Mouse (Mus musculus) embryonic facial prominence, embryonic 10.5 days (tissue): Measurements from ENCODE around the gene Tmem234. TPM values are rescaled to one million over a fixed set of nuclear protein-coding genes. Genes with fewer than 3 reads are reported as not detected.

Experiments
- DNase-seq: peaks from one replicate; pipeline ENCODE4 v3.0.0-alpha.2; 2017; ENCODE audit warnings: low spot score
- H3K27ac ChIP-seq: fragments of 300-500 bp; sonication (generic); replicated peaks from 2 replicates; pipeline ENCODE4 v1.5.1; 2016; ENCODE audit warnings: mild to moderate bottlenecking
- H3K27me3 ChIP-seq: fragments of 300-500 bp; sonication (generic); replicated peaks from 2 replicates; pipeline ENCODE4 v1.6.1; 2016; ENCODE audit warnings: low read depth, mild to moderate bottlenecking; ENCODE audit not compliant: poor library complexity, severe bottlenecking
- H3K36me3 ChIP-seq: fragments of 300-500 bp; sonication (generic); replicated peaks from 2 replicates; pipeline ENCODE4 v1.6.1; 2016; ENCODE audit warnings: mild to moderate bottlenecking, moderate library complexity
- H3K4me1 ChIP-seq: fragments of 300-500 bp; sonication (generic); 2 replicates; pipeline ENCODE4 v1.6.1; 2016
- H3K4me3 ChIP-seq: fragments of 300-500 bp; sonication (generic); 2 replicates; pipeline ENCODE4 v1.5.1; 2016; ENCODE audit warnings: mild to moderate bottlenecking, moderate library complexity
- H3K9me3 ChIP-seq: fragments of 300-500 bp; sonication (generic); 2 replicates; pipeline ENCODE4 v1.6.1; 2016; ENCODE audit warnings: mild to moderate bottlenecking
- WGBS: fragments of 180-500 bp; shearing (Covaris S2); methylation state at CpG from one replicate; pipeline ENCODE4 v1.1.7; 2016; 5-methylcytosine and 5-hydroxymethylcytosine counted together
- polyA plus RNA-seq: library from polyadenylated mRNA; unstranded; fragments of >200 nt; fragmentation: Nextera tagmentation; extraction: Ambion mirVana; gene quantifications from 2 replicates; pipeline ENCODE4 v1.2.1, GENCODE M21; 2016

Gene Tmem234
- polyA plus RNA-seq, 1 experiment from 2014 or later, result 226 TPM

DNA sequence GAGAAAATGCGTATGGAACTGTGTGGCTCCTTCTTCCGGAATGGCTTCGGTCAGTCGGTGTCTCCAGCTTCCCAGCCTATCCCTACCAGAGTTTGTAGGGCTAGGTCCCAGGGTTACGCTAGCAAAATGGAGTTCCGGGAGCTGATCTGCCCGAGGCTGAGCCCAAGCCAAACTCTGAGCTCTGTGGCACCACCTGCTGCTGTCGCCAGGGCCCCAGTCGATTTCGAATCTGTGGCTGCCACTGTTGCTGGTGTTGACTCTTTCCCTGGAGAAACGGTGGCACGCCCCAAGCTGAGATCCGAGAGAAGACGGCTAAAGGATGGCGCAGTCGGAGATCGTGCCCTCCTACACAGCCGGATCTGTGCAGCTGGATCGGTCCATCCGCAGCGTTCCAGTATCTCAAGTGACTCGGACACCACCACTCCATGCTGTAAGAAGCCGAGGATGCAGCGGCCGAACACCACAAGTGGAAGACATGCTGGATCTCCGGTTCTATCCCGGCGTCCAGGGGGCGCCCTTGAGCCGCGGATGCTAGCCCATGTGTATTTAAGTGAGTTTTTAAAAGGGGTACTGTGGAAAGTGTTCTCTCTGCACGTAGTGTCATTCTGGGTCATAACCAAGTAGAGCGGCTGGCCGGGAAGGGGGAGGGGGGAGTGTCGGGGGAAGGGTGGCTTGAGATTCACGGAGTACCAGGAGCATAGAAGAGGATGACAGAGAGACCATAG, 15.4 kb upstream of the Tmem234 start:
- Histone ChIP-seq H3K36me3 (peaks cover 3% of the 10 kb centered on the region; the same call in 1 of the 2 replicates), H3K9me3 (no peaks in the 10 kb centered on the region), H3K4me1 (peaks cover 19% of the 10 kb centered on the region), H3K27ac (peak overlapping the region; percentile 78), H3K4me3 (peak overlapping the region; percentile 65), H3K27me3 (no peaks in the 10 kb centered on the region)
- DNase-seq, result peak; percentile 88
- 2% methylated on average over 36 of the region's 36 CpGs for WGBS

DNA sequence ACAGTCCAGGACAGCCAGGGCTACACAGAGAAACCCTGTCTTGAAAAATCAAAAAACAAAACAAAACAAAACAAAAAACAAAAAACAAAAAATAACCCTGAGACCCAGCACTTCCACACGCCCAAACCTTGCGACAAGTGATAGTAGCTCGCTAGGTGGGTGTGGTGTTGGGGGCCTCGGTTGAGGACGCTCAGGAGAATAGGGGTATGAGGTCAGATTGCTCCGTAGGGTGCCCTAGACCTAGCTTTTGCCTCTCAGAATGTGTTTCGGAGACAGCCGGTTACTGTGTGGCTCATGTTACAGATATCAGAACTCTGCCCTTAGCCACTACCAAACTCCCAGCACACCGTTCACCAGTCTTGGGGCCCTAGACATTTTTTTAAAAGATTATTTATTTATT, 14.7 kb upstream of the Tmem234 start:
- DNase-seq, result no peak
- Histone ChIP-seq H3K36me3 (peaks cover 10% of the 10 kb centered on the region), H3K4me3 (peak overlapping the region; percentile 65), H3K9me3 (no peaks in the 10 kb centered on the region), H3K27ac (0 out of 2 replicates have a peak overlapping the region, but pooled peaks have one; percentile 78), H3K4me1 (peaks cover 19% of the 10 kb centered on the region), H3K27me3 (no peaks in the 10 kb centered on the region)
- 71% methylated on average over 9 of the region's 9 CpGs for WGBS

DNA sequence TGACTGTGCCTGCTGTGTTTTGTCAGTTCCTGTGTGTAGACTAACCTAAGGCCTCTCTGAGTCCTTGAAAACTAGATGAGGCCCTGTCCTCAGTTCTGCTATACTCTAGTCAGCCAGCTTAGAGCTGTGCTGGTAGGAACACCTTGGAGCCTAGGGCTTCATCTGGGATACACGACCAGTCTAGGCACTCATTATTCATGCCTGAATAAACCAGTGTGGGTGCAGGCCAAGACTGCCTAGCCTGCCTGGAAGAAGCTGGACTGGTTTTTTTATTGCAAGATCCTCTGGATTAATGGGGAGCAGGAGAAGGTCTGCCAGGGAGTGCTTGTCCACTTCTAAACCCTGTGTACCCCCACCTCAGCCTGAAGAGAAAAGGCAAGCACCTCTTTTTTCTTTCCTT, 13.5 kb upstream of the Tmem234 start:
- 52% methylated on average over 1 of the region's 1 CpGs for WGBS

DNA sequence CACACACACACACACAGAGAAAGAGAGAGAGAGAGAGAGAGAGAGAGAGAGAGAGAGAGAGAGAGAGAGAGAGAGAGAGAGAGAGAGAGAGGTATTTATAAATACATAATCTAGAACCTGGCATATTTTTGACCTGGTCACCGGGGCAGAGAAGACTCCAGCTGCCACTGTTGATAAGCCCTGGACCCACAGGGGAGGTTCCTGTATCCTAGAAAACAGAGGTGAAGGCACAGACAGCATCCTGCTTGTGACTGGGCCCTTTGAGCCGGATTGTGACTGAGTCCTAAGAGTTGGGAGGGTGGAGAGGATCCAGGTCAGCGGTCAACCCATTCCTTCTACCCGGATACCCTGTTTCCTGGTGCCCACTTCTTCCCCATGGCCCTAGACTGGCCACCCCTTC, 11.6 kb upstream of the Tmem234 start:
- Histone ChIP-seq H3K27ac (no peak overlapping the region), H3K4me3 (no peak overlapping the region), H3K27me3 (no peaks in the 10 kb centered on the region), H3K9me3 (no peaks in the 10 kb centered on the region), H3K4me1 (peaks cover 19% of the 10 kb centered on the region), H3K36me3 (peaks cover 41% of the 10 kb centered on the region)
- 72% methylated on average over 4 of the region's 4 CpGs for WGBS
- no peak for DNase-seq

More for the DNA sequence above, 13.5 kb upstream of the Tmem234 start:
- Histone ChIP-seq H3K4me3 (no peak overlapping the region), H3K27ac (no peak overlapping the region), H3K9me3 (no peaks in the 10 kb centered on the region), H3K27me3 (no peaks in the 10 kb centered on the region), H3K4me1 (peaks cover 19% of the 10 kb centered on the region), H3K36me3 (peaks cover 22% of the 10 kb centered on the region)
- DNase-seq, result no peak

DNA sequence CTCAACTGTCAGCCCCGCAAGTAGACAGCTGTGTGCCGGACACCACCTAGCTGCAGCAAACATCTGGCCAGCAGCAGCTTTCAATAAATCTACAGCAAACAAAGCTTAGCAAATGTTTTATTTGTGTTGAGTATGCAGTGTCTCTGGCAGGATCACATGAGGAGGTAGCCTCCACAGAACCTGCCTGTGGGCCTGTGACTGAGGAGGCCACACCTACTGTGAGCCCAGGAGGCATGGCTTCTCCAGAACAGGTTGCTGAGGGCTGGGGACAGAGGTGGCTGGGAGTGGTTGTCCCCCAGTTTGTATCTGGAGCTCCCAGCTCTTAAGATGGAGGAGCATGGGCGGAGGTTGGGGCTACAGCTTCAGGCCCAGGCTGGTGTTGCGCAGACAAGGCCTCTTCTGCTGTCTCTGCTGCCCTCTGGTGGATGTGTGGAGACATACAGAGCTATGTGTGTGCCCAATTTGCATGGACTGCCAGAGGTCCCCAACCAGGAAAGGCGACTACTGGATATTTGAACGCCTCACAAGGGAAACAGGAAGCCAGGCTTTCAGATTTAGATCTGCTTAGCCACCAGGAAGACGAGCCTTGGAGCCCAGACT, 8.1 kb downstream of the Tmem234 start:
- peak; percentile 84 for DNase-seq
- peaks cover 9% of the 10 kb centered on the region for H3K4me1 ChIP-seq
- 42% methylated on average over 7 of the region's 7 CpGs for WGBS
- H3K36me3 ChIP-seq, result peaks cover 70% of the 10 kb centered on the region
- H3K27me3 ChIP-seq, result no peaks in the 10 kb centered on the region
- H3K27ac ChIP-seq, result no peak overlapping the region
- H3K4me3 ChIP-seq, result no peak overlapping the region
- no peaks in the 10 kb centered on the region for H3K9me3 ChIP-seq

DNA sequence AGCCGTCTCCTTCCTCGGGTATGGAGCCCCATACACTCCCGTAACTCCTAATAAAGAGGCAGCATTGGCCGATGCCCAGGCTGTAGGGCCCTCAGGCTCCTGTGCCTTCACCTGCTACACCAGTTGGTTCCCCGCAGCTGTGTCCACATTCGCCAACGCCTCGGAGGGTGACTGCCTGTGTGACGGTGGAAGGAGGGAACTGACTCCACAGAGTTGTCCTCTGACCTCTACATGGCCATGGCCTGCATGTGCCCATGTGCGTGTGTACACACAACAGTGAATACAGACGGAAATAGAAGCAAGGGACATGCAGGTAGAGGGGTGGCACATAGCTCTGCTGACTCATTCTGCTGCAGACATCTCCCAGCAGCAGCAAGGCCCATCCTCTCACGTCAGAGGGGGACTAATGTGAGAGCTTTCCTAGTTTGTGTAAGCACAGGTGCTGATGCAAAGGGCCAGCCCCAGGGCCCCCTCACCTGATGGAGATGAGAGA, 8.7 kb downstream of the Tmem234 start:
- H3K27me3 ChIP-seq, result no peaks in the 10 kb centered on the region
- no peak overlapping the region for H3K27ac ChIP-seq
- WGBS, result 84% methylated on average over 12 of the region's 12 CpGs
- H3K9me3 ChIP-seq, result no peaks in the 10 kb centered on the region
- peaks cover 63% of the 10 kb centered on the region for H3K36me3 ChIP-seq
- no peak for DNase-seq
- H3K4me1 ChIP-seq, result peaks cover 9% of the 10 kb centered on the region
- no peak overlapping the region for H3K4me3 ChIP-seq

DNA sequence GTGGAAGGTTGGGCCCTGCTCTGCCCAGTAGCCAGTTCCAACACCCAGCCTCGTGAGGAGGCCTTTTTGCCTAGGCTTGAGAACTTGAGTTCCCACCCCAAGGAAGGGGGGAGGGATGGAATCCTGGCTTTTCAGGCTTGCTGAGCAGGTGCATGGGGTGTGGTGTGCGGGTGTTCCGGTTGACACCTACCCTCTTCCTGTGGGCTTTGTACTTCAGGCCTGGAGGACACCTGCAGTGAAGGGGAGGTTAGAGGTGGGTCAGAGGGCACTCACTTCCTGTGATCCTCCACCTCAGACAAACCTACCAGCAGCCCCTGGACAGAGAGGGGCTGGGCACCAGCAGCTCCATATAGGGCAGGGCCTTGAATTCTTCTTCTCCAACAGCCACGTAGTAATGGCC, 9.6 kb downstream of the Tmem234 start:
- no peak for DNase-seq
- Histone ChIP-seq H3K36me3 (peaks cover 58% of the 10 kb centered on the region), H3K27ac (no peak overlapping the region), H3K4me1 (peaks cover 9% of the 10 kb centered on the region), H3K9me3 (no peaks in the 10 kb centered on the region), H3K27me3 (no peaks in the 10 kb centered on the region), H3K4me3 (no peak overlapping the region)
- WGBS, result 82% methylated on average over 4 of the region's 4 CpGs

DNA sequence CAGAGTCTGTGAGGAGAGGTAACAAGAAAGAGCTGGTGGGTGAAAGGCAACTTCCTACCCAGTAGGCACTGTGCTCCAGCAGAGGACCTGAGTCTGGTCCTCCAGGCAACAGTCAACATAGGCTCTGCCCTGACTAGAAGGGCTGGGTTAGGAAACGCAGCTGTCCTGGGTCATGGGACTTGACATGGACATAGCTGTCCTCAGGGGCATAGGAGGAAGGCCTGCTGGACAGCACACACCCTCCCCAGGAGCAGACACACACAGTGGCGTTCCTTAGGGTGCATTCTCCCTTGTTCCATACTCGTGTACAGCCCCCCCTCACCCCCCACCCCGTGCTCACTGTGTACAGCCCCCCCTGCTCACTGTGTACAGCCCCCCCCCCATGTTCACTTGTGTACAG, 10.0 kb downstream of the Tmem234 start:
- DNase-seq, result no peak
- Histone ChIP-seq H3K36me3 (peaks cover 54% of the 10 kb centered on the region), H3K27ac (no peak overlapping the region), H3K4me3 (no peak overlapping the region), H3K27me3 (no peaks in the 10 kb centered on the region), H3K9me3 (no peaks in the 10 kb centered on the region), H3K4me1 (peaks cover 9% of the 10 kb centered on the region)
- WGBS, result 77% methylated on average over 4 of the region's 4 CpGs

DNA sequence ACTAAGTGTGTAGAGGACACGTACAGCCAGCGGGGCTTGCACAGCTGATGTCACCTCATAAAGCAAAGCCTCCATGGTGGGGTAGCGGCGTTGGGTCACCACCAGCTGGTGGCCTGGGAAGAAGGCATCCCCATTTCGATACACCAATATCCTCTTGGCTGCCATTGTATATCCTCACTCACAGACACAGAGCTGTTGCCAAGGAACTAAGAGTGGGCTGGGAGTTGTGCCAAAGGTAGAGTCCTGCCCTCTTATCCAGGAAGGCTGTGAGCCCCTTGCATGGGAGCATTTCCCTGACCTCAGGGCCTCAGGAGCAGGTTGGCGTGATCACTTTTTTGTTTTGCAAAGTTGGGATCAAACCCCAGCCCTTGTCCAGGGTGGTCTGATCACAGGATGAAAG, 13.6 kb downstream of the Tmem234 start, which contains the start of gene Dcdc2b:
Gene Dcdc2b, minus strand, starts transcription at position 165 of the 400 bp plus-strand sequence.
- WGBS, result 88% methylated on average over 6 of the region's 6 CpGs
- no peak for DNase-seq
- Histone ChIP-seq H3K36me3 (peaks cover 38% of the 10 kb centered on the region), H3K27me3 (no peaks in the 10 kb centered on the region), H3K9me3 (no peaks in the 10 kb centered on the region), H3K27ac (no peak within 1 kb of the TSS), H3K4me3 (no peak within 1 kb of the TSS), H3K4me1 (peaks cover 18% of the 10 kb centered on the region)

DNA sequence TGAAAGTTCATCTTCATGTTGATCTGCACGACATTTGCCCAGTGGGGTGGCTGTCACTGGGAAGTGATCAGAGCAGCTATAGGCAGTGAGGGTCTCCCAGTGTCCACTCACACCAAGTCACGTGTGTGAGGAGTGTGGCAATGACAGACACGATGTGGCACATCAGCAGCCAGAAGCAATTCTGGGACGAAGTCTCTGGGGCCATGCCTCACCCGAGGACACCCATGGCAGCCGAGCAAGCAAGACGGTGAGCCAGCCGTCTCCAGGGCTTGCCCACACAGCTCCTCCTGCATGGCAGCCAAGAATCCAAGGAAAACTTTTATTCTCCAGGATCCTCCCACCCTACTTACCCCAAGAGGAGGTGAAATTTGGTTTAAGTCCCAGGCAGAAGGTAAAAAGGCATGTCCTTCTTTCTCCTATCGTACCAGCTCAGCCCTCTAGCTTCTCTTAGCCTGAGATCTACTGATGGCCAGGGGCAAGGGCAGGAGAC, 15.4 kb downstream of the Tmem234 start:
- Histone ChIP-seq H3K27me3 (no peaks in the 10 kb centered on the region), H3K9me3 (no peaks in the 10 kb centered on the region), H3K36me3 (peaks cover 28% of the 10 kb centered on the region), H3K4me3 (no peak overlapping the region), H3K27ac (no peak overlapping the region), H3K4me1 (peaks cover 17% of the 10 kb centered on the region)
- 91% methylated on average over 9 of the region's 9 CpGs for WGBS
- DNase-seq, result no peak

DNA sequence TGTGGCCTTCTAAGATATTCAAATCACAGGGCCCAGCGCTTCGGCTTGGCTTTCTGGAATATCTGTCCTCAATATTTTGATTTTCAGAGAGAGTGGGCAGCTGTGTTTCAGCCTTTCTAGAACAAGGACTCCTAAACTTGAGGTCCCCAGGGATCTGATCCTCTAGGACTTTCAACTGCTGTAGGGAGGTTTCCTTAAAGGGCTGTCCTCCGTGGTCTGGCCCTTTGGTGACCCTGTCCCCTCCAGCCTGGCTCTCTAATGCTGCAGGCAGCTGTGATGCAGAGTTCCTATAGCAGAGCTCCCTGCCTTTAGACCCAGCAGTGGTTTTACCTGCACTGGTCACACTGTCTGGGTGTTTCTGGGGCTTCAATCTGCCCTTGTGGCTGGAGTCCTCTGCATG, 16.2 kb downstream of the Tmem234 start:
- H3K4me1 ChIP-seq, result peaks cover 19% of the 10 kb centered on the region
- H3K27me3 ChIP-seq, result no peaks in the 10 kb centered on the region
- WGBS, result 93% methylated on average over 3 of the region's 3 CpGs
- DNase-seq, result no peak
- H3K9me3 ChIP-seq, result no peaks in the 10 kb centered on the region
- H3K4me3 ChIP-seq, result no peak overlapping the region
- H3K36me3 ChIP-seq, result peaks cover 32% of the 10 kb centered on the region
- no peak overlapping the region for H3K27ac ChIP-seq

DNA sequence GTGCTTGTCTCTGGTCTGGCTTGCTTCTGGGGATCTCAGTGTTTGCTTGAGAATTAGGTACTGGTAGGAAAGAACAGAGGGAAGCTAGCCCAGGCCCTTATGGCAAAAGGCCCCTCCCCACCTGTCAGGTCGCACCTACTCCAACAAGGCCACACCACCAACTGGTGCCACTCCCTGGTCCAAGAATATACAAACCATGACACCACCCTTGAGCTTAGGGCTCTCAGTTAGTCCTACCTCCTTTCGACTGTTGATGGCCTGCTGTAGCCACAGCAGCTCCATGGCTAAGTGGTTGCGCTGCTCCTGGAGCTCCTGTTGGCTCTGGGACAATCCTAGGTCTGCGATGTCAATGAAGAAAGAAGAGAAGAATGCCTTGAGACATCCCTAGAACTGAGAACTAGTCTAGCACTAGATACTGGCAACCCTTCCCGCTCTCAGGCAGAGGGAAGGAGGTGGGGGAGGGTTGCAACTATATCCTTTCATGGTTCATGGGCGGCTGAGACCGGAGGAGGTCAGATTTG, 16.7 kb downstream of the Tmem234 start:
- no peaks in the 10 kb centered on the region for H3K9me3 ChIP-seq
- H3K27me3 ChIP-seq, result no peaks in the 10 kb centered on the region
- H3K4me3 ChIP-seq, result no peak overlapping the region
- peaks cover 32% of the 10 kb centered on the region for H3K36me3 ChIP-seq
- WGBS, result 93% methylated on average over 7 of the region's 7 CpGs
- H3K4me1 ChIP-seq, result peaks cover 19% of the 10 kb centered on the region
- no peak for DNase-seq
- H3K27ac ChIP-seq, result no peak overlapping the region

DNA sequence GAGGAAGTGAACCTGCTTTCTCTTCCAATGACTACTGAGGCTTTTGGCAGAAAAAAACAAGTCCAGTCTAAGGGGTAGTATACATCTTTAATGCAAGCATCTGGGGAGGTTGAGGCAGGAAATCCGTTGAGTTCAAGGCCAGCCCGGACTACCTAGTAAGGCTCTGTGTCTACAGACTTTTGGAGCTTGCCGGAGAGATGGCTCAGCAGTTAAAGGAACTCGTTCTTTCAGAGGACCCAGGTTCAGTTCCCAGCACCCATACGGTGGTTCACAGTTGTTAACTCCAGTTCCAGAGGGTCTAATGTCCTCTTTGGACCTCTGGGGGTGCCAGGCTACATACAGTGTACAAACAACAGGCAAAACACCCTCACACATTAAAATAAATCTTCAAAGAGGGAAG, 17.6 kb downstream of the Tmem234 start:
- no peak for DNase-seq
- H3K36me3 ChIP-seq, result peaks cover 32% of the 10 kb centered on the region
- H3K9me3 ChIP-seq, result no peaks in the 10 kb centered on the region
- H3K4me3 ChIP-seq, result peak overlapping the region; percentile 79
- H3K27ac ChIP-seq, result peak overlapping the region; percentile 90
- WGBS, result 93% methylated on average over 5 of the region's 5 CpGs
- H3K4me1 ChIP-seq, result peaks cover 28% of the 10 kb centered on the region
- no peaks in the 10 kb centered on the region for H3K27me3 ChIP-seq
